Mouse (Mus musculus) neural tube, embryonic 12.5 days (tissue): ENCODE measurements around the gene Prss34. TPM values are rescaled to one million over a fixed set of nuclear protein-coding genes. Genes with fewer than 3 reads are reported as not detected.
A peak's percentile ranks its signal among the peaks of the same experiment; 100 is the strongest.

ENCODE experiments used
- ATAC-seq: fragments of 200-750 bp; cut with Nextera tagmentation; 2 replicates; pipeline ENCODE4 v1.8.0; 2017; ENCODE audit warnings: low read depth, mild to moderate bottlenecking, moderate TSS enrichment, moderate library complexity; ENCODE audit not compliant: low FRiP score
- H3K27ac ChIP-seq: fragments of 300-500 bp; sonication (generic); 2 replicates; pipeline ENCODE4 v1.5.1; 2016
- H3K27me3 ChIP-seq: fragments of 300-500 bp; sonication (generic); replicated peaks from 2 replicates; pipeline ENCODE4 v1.6.1; 2016; ENCODE audit warnings: mild to moderate bottlenecking
- H3K36me3 ChIP-seq: fragments of 300-500 bp; sonication (generic); 2 replicates; pipeline ENCODE4 v1.6.1; 2016; ENCODE audit warnings: mild to moderate bottlenecking
- H3K4me1 ChIP-seq: fragments of 300-500 bp; sonication (generic); 2 replicates; pipeline ENCODE4 v1.6.1; 2016
- H3K4me2 ChIP-seq: fragments of 300-500 bp; sonication (generic); replicated peaks from 2 replicates; pipeline ENCODE4 v1.6.1; 2016; ENCODE audit warnings: mild to moderate bottlenecking
- H3K4me3 ChIP-seq: fragments of 300-500 bp; sonication (generic); 2 replicates; pipeline ENCODE4 v1.5.1; 2016
- H3K9ac ChIP-seq: fragments of 300-500 bp; sonication (generic); 2 replicates; pipeline ENCODE4 v1.6.1; 2016; ENCODE audit warnings: mild to moderate bottlenecking
- H3K9me3 ChIP-seq: fragments of 300-500 bp; sonication (generic); 2 replicates; pipeline ENCODE4 v1.6.1; 2016; ENCODE audit warnings: mild to moderate bottlenecking
- WGBS: fragments of 180-500 bp; shearing (Covaris S2); methylation state at CpG from one replicate; pipeline ENCODE4 v1.1.7; 2016; 5-methylcytosine and 5-hydroxymethylcytosine counted together
- polyA plus RNA-seq: library from polyadenylated mRNA; unstranded; fragments of >200 nt; fragmentation: Nextera tagmentation; extraction: Ambion mirVana; gene quantifications from 2 replicates; pipeline ENCODE4 v1.2.1, GENCODE M21; 2016

Gene Prss34
- polyA plus RNA-seq, 1 experiment from 2014 or later = not detected

GRCm38 (mm10) chr17:25273706-25274501, 24.3 kb upstream of the Prss34 start:
- WGBS = under 1% methylated on average over 44 of the region's 45 CpGs

DNA sequence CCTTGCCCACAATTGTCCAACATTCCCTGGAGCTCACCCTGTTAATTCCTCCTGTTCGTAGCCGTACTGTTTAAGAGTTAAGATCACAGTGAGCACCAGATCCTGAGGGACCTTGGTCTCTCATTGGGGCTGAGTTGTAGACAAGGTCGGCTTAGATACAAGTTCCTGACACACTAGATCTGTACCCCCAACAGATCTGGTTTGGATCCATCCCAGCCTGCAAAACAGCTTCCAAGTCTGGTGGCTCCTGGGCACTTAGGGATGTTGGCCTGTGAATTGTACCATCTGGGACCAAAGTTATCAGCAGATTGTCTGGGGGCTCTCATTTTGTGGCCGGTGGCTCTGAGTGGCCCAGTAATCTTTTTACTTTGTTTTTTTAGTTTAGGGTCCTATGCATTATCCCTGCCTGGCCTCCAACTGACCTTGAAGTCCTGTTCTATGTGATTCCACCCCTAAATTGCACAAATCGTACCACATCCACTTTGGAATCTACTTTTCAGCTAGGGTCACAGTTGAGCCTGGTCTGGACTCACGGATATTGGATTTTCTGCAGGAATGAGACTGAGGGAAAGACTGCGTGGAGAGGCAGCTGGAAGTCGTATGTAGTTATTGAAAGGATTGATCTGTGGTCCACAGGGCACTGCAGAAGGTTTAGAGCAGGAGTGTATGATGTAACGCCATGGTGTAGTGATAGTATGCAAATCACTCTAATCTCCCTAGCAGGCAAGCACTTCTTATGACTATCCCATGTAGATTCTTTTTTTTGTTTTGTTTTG, 23.4 kb upstream of the Prss34 start, which contains the start of gene Ube2i:
Gene Ube2i (minus strand): TSS at position 52 of the 776 bp plus-strand sequence.
- peak within 1 kb of the TSS; percentile 97 for H3K4me3 ChIP-seq
- H3K9me3 ChIP-seq = no peaks in the 10 kb centered on the region
- 90% methylated on average over 9 of the region's 9 CpGs for WGBS
- peaks cover 27% of the 10 kb centered on the region for H3K4me1 ChIP-seq
- H3K36me3 ChIP-seq = peaks cover 5% of the 10 kb centered on the region; the same call in 1 of the 2 replicates
- peak within 1 kb of the TSS; percentile 97 for H3K27ac ChIP-seq
- H3K27me3 ChIP-seq = no peaks in the 10 kb centered on the region
- peak within 1 kb of the TSS; percentile 99 for H3K9ac ChIP-seq
- peak within 1 kb of the TSS; percentile 97 for H3K4me2 ChIP-seq
- ATAC-seq = no peak

More at GRCm38 (mm10) chr17:25273706-25274501, 24.3 kb upstream of the Prss34 start:
- H3K4me1 ChIP-seq = peaks cover 32% of the 10 kb centered on the region
- no peaks in the 10 kb centered on the region for H3K9me3 ChIP-seq
- peak overlapping the region; percentile 97 for H3K4me2 ChIP-seq
- H3K27me3 ChIP-seq = no peaks in the 10 kb centered on the region
- H3K4me3 ChIP-seq = peak overlapping the region; percentile 97
- peak; percentile 87 for ATAC-seq
- H3K36me3 ChIP-seq = peaks cover 14% of the 10 kb centered on the region
- H3K9ac ChIP-seq = peak overlapping the region; percentile 99
- peak overlapping the region; percentile 97 for H3K27ac ChIP-seq

DNA sequence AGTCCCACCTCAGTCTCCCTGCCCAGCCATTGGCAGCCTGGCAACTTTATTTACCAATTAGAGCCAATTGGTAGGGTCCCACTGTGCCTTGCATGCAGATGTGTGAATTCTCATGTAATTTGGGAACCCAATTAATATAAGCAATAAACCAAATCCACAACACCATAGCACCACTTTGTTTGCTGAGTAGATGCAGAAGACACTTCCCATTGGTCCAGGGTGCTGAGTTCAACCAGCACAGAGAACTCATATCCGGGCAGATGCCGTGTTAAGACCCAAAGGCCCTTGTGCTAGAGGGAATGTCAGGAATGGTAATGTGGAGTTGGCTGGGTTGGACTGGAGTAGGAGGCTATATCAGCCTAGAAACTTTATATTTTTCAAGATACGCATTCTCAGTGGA, 22.4 kb upstream of the Prss34 start:
- no peak for ATAC-seq
- WGBS = 94% methylated on average over 3 of the region's 3 CpGs
- Histone ChIP-seq H3K4me1 (peaks cover 18% of the 10 kb centered on the region), H3K4me2 (no peak overlapping the region), H3K36me3 (0 out of 2 replicates have a peak, but pooled peaks cover 1% of the 10 kb centered on the region), H3K9ac (no peak overlapping the region), H3K27me3 (no peaks in the 10 kb centered on the region), H3K27ac (no peak overlapping the region), H3K9me3 (no peaks in the 10 kb centered on the region), H3K4me3 (no peak overlapping the region)

- H3K9ac ChIP-seq = no peak overlapping the region
- H3K4me2 ChIP-seq = no peak overlapping the region
- no peaks in the 10 kb centered on the region for H3K4me1 ChIP-seq
- no peaks in the 10 kb centered on the region for H3K36me3 ChIP-seq
- H3K27ac ChIP-seq = no peak overlapping the region
- H3K27me3 ChIP-seq = no peaks in the 10 kb centered on the region
- no peak overlapping the region for H3K4me3 ChIP-seq
- 44% methylated on average over 11 of the region's 11 CpGs for WGBS
- no peaks in the 10 kb centered on the region for H3K9me3 ChIP-seq
- no peak for ATAC-seq
Measured at GRCm38 (mm10) chr17:25282133-25282532, 16.1 kb upstream of the Prss34 start.

DNA sequence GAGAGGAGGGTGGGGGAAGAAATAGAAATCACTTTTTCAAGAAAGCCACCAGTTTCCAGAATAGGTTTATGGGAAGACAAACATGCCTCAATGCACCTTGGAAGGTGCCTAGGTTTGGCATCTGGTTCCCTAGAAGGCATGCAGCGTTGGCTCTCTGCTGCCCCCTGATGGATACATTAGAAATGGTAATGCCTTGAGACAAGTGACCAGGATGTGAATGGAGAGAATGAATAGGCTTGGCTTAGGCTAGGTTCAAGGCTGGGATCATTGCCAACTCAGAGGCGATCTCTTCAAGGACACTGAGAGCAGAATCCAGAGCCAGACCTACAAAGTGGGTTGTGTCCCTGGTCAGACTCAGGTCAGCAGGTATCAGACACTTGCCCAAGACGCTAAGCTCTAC, 13.2 kb upstream of the Prss34 start:
- no peak for ATAC-seq
- no peak overlapping the region for H3K4me3 ChIP-seq

DNA sequence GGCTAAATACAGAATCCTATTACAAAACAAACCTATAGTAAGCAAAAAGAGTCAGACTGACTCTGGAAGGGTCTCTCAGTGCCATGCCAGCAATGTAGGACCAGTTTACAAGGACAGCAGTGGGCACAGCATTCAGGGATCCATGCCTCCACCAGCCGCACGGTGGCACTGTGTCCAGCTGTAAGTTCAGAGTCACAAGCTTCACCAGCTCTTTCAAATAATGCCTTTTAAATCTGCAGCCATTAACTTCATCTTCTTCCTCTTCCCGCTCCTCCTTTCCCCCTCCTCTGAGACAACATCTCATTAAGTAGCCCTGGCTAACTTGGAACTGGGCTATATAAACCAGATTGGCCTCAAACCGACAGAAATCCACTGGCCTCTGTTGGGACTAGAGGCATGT, 9.4 kb upstream of the Prss34 start:
- ATAC-seq = no peak
- Histone ChIP-seq H3K9ac (no peak overlapping the region), H3K36me3 (no peaks in the 10 kb centered on the region), H3K4me1 (no peaks in the 10 kb centered on the region), H3K9me3 (no peaks in the 10 kb centered on the region), H3K4me3 (no peak overlapping the region), H3K27me3 (no peaks in the 10 kb centered on the region), H3K27ac (no peak overlapping the region), H3K4me2 (no peak overlapping the region)
- 24% methylated on average over 4 of the region's 4 CpGs for WGBS

More for the DNA sequence above, 13.2 kb upstream of the Prss34 start:
- H3K4me2 ChIP-seq = no peak overlapping the region
- no peaks in the 10 kb centered on the region for H3K27me3 ChIP-seq
- H3K4me1 ChIP-seq = no peaks in the 10 kb centered on the region
- H3K9ac ChIP-seq = no peak overlapping the region
- H3K9me3 ChIP-seq = no peaks in the 10 kb centered on the region
- no peaks in the 10 kb centered on the region for H3K36me3 ChIP-seq
- H3K27ac ChIP-seq = no peak overlapping the region
- WGBS = 27% methylated on average over 3 of the region's 3 CpGs

GRCm38 (mm10) chr17:25290411-25290810, 7.8 kb upstream of the Prss34 start:
- WGBS = 42% methylated on average over 4 of the region's 4 CpGs
- Histone ChIP-seq H3K36me3 (no peaks in the 10 kb centered on the region), H3K9me3 (no peaks in the 10 kb centered on the region), H3K4me2 (no peak overlapping the region), H3K27ac (no peak overlapping the region), H3K9ac (no peak overlapping the region), H3K4me1 (no peaks in the 10 kb centered on the region), H3K4me3 (no peak overlapping the region), H3K27me3 (no peaks in the 10 kb centered on the region)
- ATAC-seq = no peak

DNA sequence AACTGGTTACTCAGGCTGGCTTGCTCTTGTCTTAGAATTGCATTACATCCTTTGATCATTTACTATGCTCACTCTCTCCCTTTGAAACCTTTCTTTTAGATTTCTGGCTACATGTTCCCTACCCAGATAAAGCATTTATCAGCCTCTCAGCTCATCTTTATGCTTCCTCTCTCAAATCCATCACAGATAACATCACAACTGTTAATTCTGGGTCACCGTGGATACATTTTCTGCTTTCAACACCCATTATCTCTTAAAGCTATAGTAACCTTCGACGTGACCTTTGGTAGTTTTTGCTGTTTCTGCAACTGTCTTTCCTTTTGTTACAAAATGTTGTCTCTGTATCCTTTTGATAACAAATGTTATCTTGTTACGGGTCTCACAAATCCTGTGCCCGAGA, 4.7 kb upstream of the Prss34 start:
- WGBS = 85% methylated on average over 5 of the region's 5 CpGs
- H3K27ac ChIP-seq = no peak overlapping the region
- no peak for ATAC-seq
- no peaks in the 10 kb centered on the region for H3K36me3 ChIP-seq
- peaks cover 4% of the 10 kb centered on the region; the same call in 1 of the 2 replicates for H3K4me1 ChIP-seq
- no peak overlapping the region for H3K9ac ChIP-seq
- no peak overlapping the region for H3K4me2 ChIP-seq
- no peaks in the 10 kb centered on the region for H3K9me3 ChIP-seq
- H3K4me3 ChIP-seq = no peak overlapping the region
- no peaks in the 10 kb centered on the region for H3K27me3 ChIP-seq

- Histone ChIP-seq H3K4me1 (peaks cover 6% of the 10 kb centered on the region; the same call in 1 of the 2 replicates), H3K4me2 (no peak overlapping the region), H3K27me3 (no peaks in the 10 kb centered on the region), H3K9ac (no peak overlapping the region), H3K9me3 (no peaks in the 10 kb centered on the region), H3K27ac (no peak overlapping the region), H3K4me3 (no peak overlapping the region), H3K36me3 (no peaks in the 10 kb centered on the region)
- 59% methylated on average over 1 of the region's 1 CpGs for WGBS
- no peak for ATAC-seq
Measured at GRCm38 (mm10) chr17:25294111-25294510, 4.1 kb upstream of the Prss34 start.

- H3K4me1 ChIP-seq = no peaks in the 10 kb centered on the region
- H3K27me3 ChIP-seq = no peaks in the 10 kb centered on the region
- no peak within 1 kb of the TSS for H3K9ac ChIP-seq
- no peaks in the 10 kb centered on the region for H3K36me3 ChIP-seq
- 82% methylated on average over 4 of the region's 4 CpGs for WGBS
- no peak for ATAC-seq
- no peak within 1 kb of the TSS for H3K27ac ChIP-seq
- no peak within 1 kb of the TSS for H3K4me3 ChIP-seq
- H3K4me2 ChIP-seq = no peak within 1 kb of the TSS
- H3K9me3 ChIP-seq = no peaks in the 10 kb centered on the region
Measured at GRCm38 (mm10) chr17:25308346-25308745, 10.2 kb downstream of the Prss34 start, which contains the start of gene Prss28. Gene Prss28 (plus strand): TSS chr17:25308646.

DNA sequence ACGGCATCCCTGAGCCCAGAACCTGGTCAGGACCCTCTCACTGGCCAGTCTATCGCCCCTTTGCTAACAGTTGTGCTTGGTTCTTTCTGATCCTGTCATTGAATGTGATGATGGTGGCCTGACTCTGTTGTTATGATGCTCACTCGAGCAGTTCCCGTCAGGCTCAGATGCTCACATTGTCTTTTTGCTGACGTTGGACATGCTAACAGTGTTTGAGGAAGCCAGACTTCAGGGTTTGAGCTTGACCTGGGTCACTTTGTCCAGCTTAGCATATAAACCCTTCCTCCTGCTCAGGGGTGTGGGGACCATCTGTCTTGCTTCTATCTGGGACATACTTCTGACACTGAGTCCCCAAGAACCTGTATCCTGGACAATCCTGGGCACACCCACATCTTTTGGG, 20.2 kb downstream of the Prss34 start, which contains the start of gene Prss29:
Gene Prss29 (plus strand): TSS at position 301 of the 400 bp plus-strand sequence.
- no peak within 1 kb of the TSS for H3K9ac ChIP-seq

DNA sequence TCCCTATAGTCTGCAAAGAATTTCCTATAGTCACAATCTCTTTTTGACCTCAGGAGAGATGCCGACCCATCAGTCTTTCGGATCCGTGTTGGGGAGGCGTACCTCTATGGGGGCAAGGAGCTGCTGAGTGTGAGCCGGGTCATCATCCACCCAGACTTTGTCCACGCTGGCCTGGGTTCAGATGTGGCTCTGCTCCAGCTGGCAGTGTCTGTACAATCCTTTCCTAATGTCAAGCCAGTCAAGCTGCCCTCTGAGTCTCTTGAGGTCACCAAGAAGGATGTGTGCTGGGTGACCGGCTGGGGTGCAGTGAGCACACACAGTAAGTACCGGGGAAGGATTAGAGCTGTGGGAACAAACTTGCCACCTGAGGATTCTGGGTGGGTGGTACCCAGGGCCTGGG, 22.6 kb downstream of the Prss34 start:
- WGBS = 93% methylated on average over 8 of the region's 8 CpGs
- no peaks in the 10 kb centered on the region for H3K36me3 ChIP-seq
- H3K27ac ChIP-seq = no peak overlapping the region
- ATAC-seq = no peak
- H3K4me3 ChIP-seq = no peak overlapping the region
- no peaks in the 10 kb centered on the region for H3K4me1 ChIP-seq
- H3K9ac ChIP-seq = no peak overlapping the region
- no peak overlapping the region for H3K4me2 ChIP-seq
- H3K9me3 ChIP-seq = no peaks in the 10 kb centered on the region
- H3K27me3 ChIP-seq = peaks cover 3% of the 10 kb centered on the region; the same call in 1 of the 2 replicates

More for the DNA sequence above, 20.2 kb downstream of the Prss34 start, which contains the start of gene Prss29:
- Histone ChIP-seq H3K27ac (no peak within 1 kb of the TSS), H3K27me3 (peaks cover 3% of the 10 kb centered on the region; the same call in 1 of the 2 replicates), H3K9me3 (no peaks in the 10 kb centered on the region), H3K4me2 (no peak within 1 kb of the TSS), H3K4me3 (no peak within 1 kb of the TSS), H3K4me1 (no peaks in the 10 kb centered on the region), H3K36me3 (no peaks in the 10 kb centered on the region)
- WGBS = 89% methylated on average over 5 of the region's 5 CpGs
- no peak for ATAC-seq
